Mouse (Mus musculus) Patski (cell line): ENCODE measurements at regions not wholly inside any gene's neighbourhood (a gene's known extent, or its start where the extent isn't known, plus 50 kb on each side); places are given as distances from the start of the nearest gene placed in this dataset.

Source experiments
- ATAC-seq: fragments of 100-300 bp; one replicate; pipeline ENCODE4 v1.8.0; 2021
- CTCF ChIA-PET: fragments of 350-600 bp; sonication (Branson Sonifier 250); formaldehyde crosslinking; loops from one replicate; lab custom pipeline; 2022; ENCODE audit warnings: inconsistent platforms; lab: Charles Lee
- POLR2A ChIA-PET: fragments of 350-600 bp; sonication (Branson Sonifier 250); formaldehyde crosslinking; loops from one replicate; lab custom pipeline; 2022; ENCODE audit warnings: antibody characterized with exemption, inconsistent platforms; lab: Charles Lee
- DNase-seq: peaks from one replicate; pipeline ENCODE4 v3.0.0-alpha.2; 2011; ENCODE audit warnings: low read depth, low spot score
- H3K27me3 ChIP-seq: fragments of 371-371 bp; one replicate; pipeline ENCODE4 v1.5.1; 2021
- CTCF ChIP-seq: fragments of 100-300 bp; IDR thresholded peaks from one replicate; pipeline ENCODE4 v1.5.1; 2021
- in situ Hi-C: fragments of 300-500 bp; cut with MboI; formaldehyde crosslinking; loops from 3 replicates; pipeline ENCODE4 v1.11.1; 2018; ENCODE audit warnings: low pct_unique_long_range_greater_than_20kb, mixed read lengths

DNA sequence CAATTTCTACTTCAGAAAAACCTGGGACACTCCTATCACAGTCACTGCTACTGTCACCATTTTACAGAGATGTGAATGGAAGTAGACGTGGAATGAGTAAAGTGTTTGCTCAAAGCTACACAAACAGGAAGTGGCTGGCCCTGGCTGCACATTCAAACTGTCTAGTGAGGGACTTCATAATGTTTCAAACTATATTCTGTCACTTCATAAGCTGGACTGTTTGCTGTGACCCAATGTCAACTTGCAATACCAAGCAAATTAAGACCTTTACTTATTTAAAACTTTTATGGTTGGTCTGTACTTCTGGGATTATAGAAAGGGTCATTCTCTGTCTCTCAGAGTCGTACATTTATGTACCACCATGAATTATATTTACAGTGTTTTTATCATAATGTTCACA lies 53.9 kb downstream of the Gm11361 start:
- DNase-seq (no peak), ATAC-seq (no peak)
- in situ Hi-C loops: no loop called here
- ChIA-PET POLR2A (interaction anchor here (0.6 kb wide), 1 partner anchor 90 kb away, joined by 6 read pairs; no protein-coding TSS in a partner anchor), CTCF (interaction anchor here (1.7 kb wide), 1 partner anchor 122 kb away, joined by 4 read pairs; no protein-coding TSS in a partner anchor)
- no peak for TF ChIP-seq CTCF
- no peaks in the 10 kb centered on the region for H3K27me3 ChIP-seq

DNA sequence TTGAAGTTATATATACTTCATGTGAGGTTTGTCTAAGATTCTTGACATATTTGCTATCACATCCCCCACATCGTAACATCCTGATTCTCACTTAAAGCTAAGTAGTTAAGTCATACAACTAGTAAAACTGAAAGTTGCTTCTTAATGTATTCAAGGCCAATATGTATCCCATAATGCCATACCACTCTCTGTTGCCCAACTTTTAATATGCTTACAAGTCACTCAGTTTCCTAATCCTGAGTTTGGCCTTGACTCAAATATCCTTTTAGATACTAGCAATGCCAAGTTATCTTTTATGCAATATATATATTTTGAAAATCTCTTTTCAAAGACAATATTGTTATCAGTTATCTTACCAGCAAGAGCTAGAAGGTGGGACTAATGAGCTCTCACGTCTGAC lies 54.3 kb downstream of the Gm11361 start:
- CTCF ChIA-PET: no interaction called here
- in situ Hi-C loops: no loop called here
- DNase-seq: no peak
- no peaks in the 10 kb centered on the region for H3K27me3 ChIP-seq
- no peak for TF ChIP-seq CTCF
- no peak for ATAC-seq
- POLR2A ChIA-PET: interaction anchor here (0.6 kb wide), 1 partner anchor 90 kb away, joined by 6 read pairs; no protein-coding TSS in a partner anchor

- ATAC-seq (peak; percentile 92), DNase-seq (no peak)
- no peak for TF ChIP-seq CTCF
- ChIA-PET CTCF (interaction anchor here (0.6 to 1.3 kb wide), 2 partner anchors 124 to 1828 kb away, joined by 3 read pairs; no protein-coding TSS in a partner anchor), POLR2A (interaction anchor here (0.6 kb wide), 1 partner anchor 89 kb away, joined by 6 read pairs; no protein-coding TSS in a partner anchor)
- no peaks in the 10 kb centered on the region for H3K27me3 ChIP-seq
- in situ Hi-C loops: no loop called here
These were observed 54.8 kb downstream of the Gm11361 start for GRCm38 (mm10) chr13:28312090-28312489.

DNA sequence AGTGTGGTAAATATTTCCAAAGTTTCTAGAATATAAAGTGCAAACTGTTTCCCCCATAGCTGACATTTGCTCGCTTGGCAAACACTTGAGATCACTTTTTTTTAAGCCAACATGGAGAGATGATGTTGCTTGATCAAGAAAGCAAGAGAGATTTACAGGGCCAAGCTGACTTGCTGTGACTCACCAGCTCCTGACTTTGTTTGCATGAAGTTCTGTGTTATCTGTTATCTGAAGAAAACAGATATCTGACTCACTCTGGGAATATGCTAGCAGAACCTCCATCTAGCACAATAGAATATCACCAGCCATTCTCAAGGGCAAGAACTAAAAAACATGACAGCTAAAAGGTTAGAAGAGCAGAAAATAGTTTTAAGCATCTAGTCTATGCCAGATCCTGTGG lies 56.1 kb downstream of the Gm11361 start:
- DNase-seq (no peak), ATAC-seq (no peak)
- POLR2A ChIA-PET: interaction anchor here (0.7 kb wide), 1 partner anchor 629 kb away, joined by 3 read pairs; no protein-coding TSS in a partner anchor
- no peaks in the 10 kb centered on the region for H3K27me3 ChIP-seq
- CTCF ChIA-PET: interaction anchor here (0.8 to 1.3 kb wide), 2 partner anchors 97 to 126 kb away, joined by 3 read pairs; no protein-coding TSS in a partner anchor
- TF ChIP-seq CTCF: no peak
- in situ Hi-C loops: no loop called here

GRCm38 (mm10) chr13:28314997-28315396 lies 57.7 kb downstream of the Gm11361 start:
- no peak for TF ChIP-seq CTCF
- DNase-seq: no peak
- CTCF ChIA-PET: no interaction called here
- ATAC-seq: no peak
- in situ Hi-C loops: no loop called here
- no peaks in the 10 kb centered on the region for H3K27me3 ChIP-seq
- POLR2A ChIA-PET: no interaction called here
